Mouse (Mus musculus) inflammation-experienced regulatory T-cells, adult 6 months (primary cell): Measurements from ENCODE around the gene Lmntd1. TPM values are rescaled to one million over a fixed set of nuclear protein-coding genes. Genes with fewer than 3 reads are reported as not detected.

Experiments
- ATAC-seq: one replicate; pipeline ENCODE4 v1.8.0; 2017
- polyA plus RNA-seq, 3 experiments: library from polyadenylated mRNA; unstranded; fragments of 100-300 nt; shearing (Covaris generic); gene quantifications; one replicate each; pipeline ENCODE4 v1.2.1; 2017

Gene Lmntd1
- polyA plus RNA-seq, 3 experiments from 2014 or later: not detected

DNA sequence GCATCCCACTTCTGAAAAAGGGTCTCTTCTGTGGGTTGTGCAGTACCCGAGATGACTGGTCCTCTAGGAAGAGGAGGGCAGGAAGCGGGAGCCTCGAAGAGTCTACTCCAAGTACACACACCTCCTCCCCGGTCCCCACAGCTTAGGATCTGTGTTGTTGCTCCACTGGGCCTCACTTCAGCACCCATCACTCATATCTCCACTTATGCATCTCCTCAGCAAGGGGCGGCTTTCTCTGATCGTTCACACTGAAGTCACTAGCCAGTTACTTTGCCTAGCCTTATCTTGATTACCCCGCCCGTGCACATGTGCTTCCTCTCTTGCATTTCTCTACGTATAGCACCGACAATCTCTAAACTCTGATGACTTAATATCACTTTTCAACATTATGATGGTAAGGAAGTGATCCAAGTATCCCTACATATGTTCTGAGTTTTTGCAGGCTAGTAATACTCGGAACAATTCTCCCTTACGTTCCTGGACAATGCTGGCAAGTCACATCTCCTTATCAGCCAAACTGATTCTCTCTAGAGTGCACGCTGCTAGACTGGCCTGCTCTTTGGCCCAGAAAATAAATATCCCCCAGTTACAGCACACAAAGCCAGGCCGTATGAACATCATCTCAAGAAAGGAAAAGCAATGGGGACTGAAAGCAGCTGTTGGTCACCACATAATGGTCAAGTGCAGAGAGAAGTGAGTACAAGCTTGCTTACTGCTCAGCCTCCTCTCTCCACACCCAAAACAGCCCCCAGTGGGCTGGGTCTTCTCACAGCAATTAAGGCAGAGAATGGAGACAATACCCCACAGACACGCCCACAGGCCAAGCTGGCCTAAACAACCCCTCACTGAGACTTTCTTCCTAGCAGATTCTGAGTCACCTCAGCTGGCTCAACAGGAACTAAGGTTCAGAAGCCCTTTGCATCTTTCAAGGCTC is 56.8 kb downstream of the Lmntd1 start:
- ATAC-seq: no peak

DNA sequence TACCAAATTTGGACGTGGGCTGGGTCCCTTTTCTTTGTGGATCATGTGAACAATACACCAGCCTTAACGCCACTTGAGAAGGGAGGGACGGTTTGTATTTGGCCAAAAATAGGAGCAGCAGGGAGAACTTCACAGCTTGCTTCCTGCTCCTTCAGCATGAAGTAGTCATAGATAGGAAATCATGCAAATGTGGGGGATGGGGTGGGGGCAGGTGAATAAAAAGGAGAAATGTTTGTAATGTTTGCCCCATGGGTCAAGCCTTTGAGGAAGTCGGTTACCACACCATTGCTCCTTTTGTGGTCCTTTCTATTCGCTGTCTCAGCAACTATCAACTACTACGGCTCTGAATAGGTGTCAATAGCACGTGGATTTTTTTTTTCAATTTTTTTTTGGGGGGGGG is 60.9 kb downstream of the Lmntd1 start:
- no peak for ATAC-seq

DNA sequence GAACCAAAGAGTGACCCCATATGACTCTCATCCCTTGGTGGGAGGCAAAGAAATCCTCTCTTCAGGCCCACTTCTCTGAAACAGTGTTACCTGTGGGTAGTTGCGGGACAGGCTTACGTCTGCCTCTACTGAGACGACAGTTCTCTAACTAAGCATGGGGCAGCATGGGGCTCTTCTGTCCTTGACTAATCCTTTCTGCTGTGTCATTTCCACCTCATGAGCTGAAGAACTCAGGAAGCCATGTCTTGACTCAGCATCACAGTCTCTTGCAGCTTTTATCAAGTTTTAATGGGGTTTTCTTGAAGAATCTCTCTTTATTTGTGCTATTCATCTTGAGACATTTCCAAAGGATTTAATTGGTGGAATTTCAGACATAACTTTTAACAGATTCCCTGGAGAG is 61.3 kb downstream of the Lmntd1 start:
- no peak for ATAC-seq

DNA sequence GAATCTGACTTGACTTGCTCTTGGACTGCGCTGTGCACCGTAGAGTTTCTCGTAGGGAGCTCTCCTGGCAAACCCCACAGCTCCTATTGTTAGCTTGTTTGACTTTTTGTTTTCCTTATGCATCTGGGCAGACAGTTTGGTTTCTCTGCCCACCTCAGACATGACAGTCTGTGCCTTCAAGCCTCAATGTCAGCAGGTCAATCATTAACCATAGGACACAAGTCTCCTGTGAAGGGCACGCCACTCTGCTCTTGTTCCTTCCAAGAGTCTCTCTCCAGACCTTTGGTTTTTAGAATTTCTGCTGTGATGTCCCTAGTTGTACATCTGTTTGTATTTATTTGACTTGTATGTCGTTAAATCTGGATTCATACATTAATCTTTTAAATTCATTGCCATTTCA is 63.1 kb downstream of the Lmntd1 start:
- no peak for ATAC-seq

DNA sequence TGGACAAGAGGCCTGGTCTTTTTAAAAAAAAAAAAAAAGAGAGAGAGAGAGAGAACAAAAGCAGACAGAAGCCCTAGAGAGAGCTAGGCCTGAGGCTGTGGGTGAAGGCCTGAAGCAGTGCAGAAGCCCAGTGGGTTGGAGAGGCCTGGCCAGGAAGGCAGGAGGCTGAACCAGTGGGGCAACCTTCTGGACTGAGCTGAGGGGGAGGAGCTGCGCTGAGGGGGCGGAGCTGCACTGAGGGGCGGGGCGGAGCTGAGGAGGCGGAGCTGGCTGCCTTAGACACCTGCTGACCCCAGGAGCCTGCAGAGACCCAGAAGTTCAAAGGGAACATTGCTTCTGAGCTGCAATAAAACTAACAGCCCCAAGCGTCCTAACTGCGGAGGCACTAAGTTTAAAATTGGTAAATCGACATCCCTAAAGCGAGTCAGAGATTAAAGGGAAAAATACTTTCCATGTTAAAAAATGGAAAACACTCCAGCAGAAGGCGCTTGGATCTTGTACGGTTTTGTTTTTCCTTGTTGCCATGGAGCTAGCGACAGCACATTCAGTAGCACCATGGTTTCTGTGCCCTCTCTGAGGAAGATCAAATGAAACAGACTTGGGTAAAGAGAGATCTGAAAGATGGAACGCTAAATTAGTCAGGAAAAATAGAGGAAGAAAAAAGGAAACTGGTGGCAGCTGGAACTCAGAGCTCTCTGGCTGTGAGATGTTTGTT is 68.0 kb downstream of the Lmntd1 start:
- no peak for ATAC-seq

DNA sequence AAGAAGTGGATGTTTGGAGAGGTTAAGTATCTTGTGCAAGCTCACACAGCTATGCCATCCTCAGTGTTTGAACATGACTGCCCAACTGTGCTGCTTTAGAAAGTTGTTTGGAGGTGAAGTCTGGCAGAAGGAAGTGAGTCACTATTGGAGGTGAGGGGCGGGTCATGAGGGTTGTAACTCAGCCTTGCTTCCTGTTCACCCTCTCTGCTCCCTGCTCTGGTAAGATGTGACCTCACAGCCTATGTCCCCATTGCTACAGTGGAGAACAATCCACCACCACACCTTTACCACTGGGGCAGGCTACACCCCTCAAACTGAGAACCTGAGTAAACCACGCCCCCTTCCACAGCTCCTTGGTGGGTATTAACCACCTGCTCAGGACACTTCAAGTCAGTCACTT is 69.3 kb downstream of the Lmntd1 start:
- ATAC-seq: no peak

DNA sequence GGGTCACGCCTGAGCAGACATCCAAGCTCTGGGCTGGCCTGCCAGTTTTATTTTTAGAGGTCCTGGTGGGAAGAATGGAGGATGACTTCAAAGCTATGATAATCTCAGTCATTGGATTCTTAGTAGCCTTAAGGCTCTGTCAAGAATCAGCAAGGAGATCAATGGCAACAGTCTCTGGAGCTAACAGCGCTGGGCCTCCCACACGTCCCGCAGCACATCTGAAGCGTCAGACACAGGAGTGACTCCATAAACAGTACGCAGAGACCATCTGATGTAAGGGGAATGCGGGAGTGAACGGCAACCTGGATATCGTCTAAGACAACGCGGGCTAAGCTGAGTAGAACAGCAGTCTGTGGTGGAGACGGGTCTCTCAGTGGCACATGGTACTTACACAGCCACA is 69.8 kb downstream of the Lmntd1 start:
- no peak for ATAC-seq

DNA sequence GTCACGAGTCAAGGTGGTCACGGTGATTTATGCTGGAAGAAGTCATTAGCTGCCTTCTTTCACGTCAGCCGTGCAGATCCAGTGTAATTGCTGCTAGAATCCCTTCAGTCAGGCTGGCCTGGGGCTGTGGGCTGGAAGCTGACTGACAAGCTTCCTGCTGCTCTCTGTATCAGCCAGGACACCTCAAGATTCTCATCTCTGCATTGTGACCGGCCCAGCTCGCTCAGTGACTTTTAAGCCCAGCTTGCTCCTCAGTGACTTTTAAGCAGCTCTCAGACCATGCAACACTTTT is 74.6 kb downstream of the Lmntd1 start:
- no peak for ATAC-seq

DNA sequence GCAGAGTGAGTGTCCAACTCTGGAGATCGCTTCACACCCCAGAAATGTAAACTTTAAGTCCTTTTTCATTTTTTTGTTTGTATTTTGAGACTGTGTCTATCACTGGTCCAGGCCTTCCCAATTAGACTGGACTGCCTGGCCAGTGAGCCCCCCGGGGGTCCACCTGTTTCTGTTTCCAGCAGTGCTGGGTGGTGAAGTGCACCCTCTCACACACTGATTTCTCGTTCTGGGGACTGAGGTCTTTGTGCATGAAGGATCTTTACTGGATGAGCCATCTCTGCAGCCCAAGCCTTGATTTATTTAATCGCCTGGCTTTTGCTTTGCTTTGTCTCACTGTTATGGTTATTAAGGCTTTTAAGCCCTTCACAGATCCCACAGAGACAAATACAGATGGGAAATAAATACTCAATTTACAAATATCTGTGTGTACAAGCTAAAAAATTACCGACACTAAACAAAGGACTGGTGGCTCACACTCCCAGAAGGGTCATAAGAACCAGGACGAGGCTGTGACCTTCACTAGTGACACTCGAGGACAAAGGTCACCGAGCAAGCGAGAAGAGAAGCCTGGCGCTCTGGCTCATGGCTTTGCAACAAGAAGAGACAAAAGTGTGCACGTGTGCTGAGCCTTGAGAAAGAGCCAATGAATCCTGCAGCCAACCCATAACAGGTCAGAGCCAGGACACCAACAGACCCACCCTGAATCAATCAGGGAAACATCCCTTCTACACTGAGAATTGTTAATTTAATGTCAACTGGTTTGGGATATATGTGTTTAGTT is 75.1 kb downstream of the Lmntd1 start:
- ATAC-seq: no peak

DNA sequence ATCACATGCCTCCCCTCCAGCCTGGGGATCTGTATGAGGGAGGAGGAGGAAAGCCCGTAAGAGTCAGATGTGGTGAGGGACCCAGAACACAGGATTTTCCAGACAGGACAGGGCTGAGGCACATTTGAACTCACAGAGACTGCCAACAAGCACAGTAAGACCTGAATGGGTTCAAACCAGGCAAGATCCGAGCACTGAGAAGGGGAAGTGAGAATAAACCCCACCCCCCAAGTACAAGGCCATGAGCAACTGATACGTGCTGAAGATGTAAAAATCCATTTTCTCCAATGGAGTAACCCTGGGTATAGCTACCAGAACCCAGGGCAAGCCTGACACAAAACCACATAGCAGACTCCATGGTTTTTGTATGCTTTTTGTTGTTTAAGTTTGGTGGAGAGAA is 83.7 kb downstream of the Lmntd1 start:
- no peak for ATAC-seq

DNA sequence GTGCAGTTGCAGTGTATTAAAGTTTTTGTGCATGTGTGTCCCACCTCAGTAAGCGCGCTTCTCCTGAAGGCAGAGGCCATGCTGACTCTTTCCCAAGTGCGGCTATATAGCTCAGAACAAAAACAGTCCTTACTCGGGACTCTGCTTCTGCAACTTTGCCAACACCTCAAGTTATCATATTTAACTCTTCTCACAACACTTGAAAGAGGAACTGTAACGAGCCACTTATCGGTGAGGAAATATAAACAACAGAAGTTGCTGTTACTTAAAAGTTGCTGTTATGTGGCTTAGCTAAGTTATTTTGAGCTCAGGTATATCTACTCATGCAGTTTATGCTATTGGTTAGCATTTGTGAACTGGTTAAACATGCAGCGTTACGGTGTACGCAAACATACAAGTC is 90.8 kb downstream of the Lmntd1 start:
- ATAC-seq: no peak

DNA sequence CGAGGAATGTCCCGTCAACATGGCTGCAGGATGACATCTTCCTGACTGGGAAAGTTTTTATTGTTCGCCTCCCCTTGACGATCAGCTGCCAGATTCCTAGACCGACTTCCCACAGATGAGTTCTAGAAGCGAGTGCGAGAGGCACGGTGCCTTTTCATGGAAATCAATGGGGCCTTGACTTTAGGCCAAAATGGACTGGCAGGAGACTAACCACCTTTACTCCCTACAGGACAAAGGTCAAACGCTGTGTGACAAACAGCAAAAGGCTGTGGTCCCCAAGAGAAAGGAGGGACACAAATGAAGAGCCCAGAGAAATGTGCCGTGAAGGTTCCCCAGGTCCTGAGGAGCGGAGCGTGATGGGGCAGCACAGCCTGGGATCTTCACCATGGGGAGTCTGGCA is 91.5 kb downstream of the Lmntd1 start:
- no peak for ATAC-seq

DNA sequence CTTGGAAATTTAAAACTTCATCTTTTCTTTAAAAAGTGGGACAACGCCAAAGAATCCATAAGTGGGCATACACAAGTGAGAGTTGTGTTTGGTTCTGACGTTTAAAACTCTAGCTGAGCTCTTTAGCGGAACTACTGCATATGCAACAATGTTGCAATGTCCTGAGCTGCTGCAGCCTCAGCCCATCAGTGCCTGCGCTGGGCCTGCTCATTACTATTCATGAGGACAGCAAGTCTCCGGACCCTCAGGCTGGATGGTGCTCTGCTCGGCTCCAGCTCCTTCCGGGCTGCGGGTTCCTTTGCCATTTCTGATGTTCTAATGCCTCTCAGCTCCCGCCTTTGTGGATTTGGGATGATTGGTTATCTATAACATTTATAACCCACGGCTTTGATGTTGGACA is 97.1 kb downstream of the Lmntd1 start:
- no peak for ATAC-seq

DNA sequence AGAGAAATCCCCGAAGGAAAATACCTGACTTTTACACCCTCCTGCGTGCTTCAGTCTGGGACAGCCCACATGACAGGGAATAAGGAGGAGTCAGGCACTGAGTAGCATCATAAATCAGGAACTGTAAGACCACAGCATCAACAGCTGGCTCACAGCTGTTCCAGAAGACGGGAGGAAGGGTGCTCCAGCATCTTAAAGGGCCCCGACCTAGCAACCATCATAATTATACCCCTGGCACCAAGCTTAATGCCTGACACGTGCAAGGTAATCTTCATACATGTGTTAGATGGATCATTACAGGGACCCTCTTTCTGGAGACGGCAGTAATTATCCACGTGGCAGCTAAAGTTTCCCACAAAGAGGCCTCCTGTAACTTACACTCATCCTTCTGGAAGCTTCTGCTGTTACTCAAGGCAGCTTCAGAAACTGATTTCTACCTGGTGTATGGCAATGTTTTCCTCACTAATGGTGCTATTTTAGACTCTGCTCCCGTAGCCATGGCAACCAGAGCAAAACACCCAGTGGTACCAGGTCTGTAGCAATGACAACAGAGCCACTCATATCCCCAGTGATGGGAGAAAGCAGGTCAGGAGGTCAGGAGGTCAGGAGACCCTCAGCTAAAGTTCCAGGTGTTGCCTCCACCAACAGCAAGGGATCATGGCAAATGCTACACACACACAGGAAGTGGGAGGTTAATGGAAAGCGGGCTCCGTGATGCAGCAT is 98.1 kb downstream of the Lmntd1 start:
- ATAC-seq: no peak

DNA sequence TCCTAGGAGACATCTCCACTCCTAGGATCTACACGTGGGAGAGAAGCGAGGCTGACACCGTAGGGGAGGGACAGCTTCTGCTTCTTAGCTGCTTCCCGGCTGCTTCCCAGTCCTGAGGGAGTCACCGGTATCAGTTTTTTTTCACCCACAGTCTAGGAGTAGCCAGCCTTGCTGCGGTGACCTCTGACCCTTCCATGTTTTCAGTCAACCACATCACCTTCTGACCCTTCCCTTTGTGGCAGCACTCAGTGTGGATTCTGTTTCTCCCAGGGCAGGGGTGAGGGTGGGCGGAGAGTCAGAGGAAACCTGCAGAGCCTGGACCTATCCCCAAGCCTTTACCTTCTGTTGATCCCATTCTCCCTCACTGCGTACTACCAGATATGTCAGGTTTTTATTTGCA is 102.9 kb downstream of the Lmntd1 start:
- no peak for ATAC-seq

DNA sequence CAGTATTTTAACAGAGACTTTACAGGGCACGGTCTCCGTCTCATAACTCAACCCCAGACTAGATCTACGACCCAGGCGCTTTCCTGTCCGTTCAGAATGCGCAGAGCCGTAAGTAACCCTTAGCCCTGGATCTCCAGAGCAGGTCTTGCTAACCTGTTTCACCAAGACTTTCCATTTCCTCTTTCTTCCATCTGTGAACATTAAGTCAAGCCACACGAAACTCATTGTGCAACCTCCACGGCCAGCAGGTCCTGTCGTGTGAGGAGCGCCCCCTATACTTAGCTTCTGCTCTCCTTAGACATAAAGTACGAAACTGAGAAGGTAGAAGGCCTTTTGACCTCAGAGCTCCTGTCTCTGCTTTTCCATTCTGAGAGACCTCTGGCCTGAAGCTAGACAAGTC is 105.3 kb downstream of the Lmntd1 start:
- no peak for ATAC-seq

DNA sequence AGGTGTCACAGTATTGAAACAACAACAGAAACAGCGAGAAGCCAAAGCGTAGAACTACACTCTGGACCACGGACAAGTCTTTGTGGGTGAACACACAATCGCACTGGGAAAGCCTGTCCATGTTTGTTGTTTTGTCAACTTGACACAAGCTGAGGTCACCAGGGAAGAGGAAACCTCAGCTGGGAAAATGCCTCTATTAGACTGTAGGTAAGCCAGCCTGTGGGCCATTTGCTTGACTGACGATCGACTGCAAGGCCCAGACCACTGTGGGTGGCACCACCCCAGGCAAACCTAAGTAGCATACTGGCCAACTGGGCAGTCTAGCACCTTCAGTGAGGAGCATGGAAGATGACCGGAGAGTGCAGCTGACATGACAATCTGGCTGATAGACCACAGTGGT is 112.4 kb downstream of the Lmntd1 start:
- no peak for ATAC-seq

DNA sequence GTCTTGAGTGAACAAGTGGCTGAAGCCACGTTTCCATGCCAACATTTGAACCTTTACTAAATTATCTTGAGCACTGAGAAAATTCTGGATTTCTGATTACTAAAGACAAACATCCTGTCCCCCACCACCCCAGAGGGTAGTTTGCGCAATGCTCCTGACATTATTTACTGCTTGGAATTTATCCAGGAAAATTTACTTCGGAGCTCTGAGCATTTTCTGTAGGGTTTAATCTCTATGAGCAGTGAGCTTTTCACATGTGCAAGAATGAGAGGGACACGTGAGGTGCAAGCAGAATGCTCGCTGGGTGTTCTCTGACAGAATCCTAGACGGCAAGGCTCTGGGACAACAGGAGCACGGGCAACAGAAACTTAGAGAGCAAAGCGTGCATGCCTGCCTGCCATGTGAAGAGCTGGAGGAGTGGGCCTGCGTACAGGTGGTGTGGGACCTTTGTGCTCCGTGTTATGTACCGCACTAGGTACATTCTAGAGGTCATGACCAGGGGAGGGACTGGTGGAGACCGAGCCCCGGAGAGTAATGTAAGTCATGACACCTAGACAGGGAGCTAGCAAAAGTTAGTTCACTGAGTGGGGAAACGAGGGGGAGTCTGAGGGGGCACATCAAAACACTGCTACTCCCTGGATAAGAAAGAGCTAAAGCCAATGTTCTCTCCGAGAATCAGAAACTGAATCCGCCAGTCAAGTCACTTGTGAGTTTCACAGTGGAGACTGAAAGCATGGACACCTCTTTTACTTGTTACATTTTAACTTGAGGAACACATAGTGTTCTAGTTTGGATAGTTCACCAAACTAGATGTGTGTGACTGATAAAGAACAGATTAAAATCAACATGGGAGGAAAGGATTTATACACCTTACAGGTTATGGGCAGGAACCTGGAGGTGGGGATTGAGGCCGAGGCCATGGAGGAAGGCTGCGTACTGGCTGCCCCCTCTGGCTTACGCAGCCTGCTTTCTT is 114.3 kb downstream of the Lmntd1 start:
- ATAC-seq: no peak

DNA sequence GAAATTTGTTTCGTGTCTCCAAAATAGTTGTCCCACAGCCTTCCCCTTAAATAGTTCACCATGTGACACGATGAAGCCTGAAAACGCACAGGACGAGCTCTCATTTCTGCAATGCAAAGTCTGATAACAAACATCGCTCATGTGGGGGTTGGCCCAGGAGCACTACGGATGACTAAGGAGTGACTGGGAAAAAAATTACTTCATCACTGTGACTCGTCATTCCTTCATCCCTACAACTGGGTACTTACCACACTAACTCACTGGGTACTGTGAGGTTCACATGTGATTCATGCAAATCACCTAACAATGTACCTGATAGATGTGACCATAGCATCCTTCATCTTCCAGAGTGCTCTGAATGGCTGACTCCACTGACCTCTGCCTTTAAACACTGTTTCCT is 118.4 kb downstream of the Lmntd1 start:
- no peak for ATAC-seq

DNA sequence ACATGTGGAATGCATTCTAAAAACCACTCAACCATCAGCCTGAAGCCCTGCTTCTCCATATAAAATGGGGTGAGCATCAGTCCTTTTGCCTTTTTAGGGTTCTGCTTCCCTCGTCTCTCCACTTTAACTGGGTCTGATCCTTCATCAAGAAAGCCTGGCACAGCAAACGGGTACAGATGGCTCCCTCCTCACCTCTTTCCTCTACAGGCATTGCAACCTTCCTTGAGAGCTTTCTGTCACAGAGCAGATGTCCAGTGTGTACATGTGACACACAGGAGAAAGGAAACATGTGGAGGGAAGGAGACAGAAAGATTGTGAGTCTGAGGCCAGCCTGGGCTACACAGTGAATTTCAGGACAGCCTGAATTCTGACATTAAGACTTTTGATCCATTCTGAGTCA is 125.9 kb downstream of the Lmntd1 start:
- ATAC-seq: no peak

DNA sequence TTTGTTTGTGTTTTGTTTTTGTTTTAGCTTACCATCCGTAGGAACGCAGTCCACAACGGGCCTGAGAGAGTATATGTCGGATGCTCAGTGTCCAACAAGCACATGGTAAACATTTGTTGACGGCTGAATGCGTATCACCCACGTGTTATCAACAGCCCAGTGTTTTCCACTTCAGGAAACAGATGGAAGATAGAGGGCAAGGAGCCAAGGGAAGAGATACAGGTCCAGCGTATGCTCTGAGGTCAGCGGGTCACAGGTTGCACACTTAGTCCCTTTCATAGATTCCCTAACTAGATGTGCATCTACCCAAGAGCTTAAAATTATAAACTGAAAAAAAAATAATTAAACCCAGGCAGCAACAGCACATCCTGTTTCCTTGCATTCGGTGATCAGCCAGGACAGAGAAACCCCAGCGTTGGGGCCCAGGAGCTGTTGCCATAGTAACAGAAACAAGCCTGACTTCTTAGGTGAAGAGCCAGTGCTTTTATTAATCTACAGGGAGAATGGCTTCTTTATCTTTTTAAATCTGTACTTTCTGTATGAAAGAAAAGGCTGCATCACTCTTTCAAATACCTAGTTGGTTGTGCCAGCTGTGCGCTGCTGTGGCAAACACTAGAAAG is 128.0 kb downstream of the Lmntd1 start:
- no peak for ATAC-seq
